Mouse (Mus musculus): ENCODE data around the gene Creb3l1.
A peak's percentile ranks its signal among the peaks of the same experiment; 100 is the strongest.

Creb3l1 gene

GRCm38 (mm10) chr2:92004617-92005016 is 19.7 kb downstream of the Creb3l1 start:
- DNase-seq (ENCODE audit: low spot score in 2 of 2): no peak

GRCm38 (mm10) chr2:91997905-91998608 is 26.2 kb downstream of the Creb3l1 start:
- DNase-seq (ENCODE audit: low spot score in 2 of 2): no peak

GRCm38 (mm10) chr2:91996006-91996405 is 28.3 kb downstream of the Creb3l1 start:
- DNase-seq (ENCODE audit: low spot score in 2 of 2): no peak

GRCm38 (mm10) chr2:91993409-91993808 is 30.9 kb downstream of the Creb3l1 start:
- DNase-seq (ENCODE audit: low spot score in 2 of 2): no peak

- DNase-seq (ENCODE audit: low spot score in 2 of 2): no peak
Observed at GRCm38 (mm10) chr2:91989750-91990149, 34.6 kb downstream of the Creb3l1 start.

GRCm38 (mm10) chr2:91987542-91987941 is 36.8 kb downstream of the Creb3l1 start:
- DNase-seq (ENCODE audit: low spot score in 2 of 2): peak; percentile 56 to 89

GRCm38 (mm10) chr2:91986071-91986470 is 38.2 kb downstream of the Creb3l1 start:
- DNase-seq (ENCODE audit: low spot score in 2 of 2): no peak

- no peak for DNase-seq (ENCODE audit: low spot score in 2 of 2)
Observed at GRCm38 (mm10) chr2:91984906-91985525, 39.3 kb downstream of the Creb3l1 start.

- DNase-seq (ENCODE audit: low spot score in 2 of 2): peak in 1 of 2 experiments; percentile 54
Observed at GRCm38 (mm10) chr2:91984439-91984838, 39.9 kb downstream of the Creb3l1 start.

- DNase-seq (ENCODE audit: low spot score in 2 of 2): no peak
Observed at GRCm38 (mm10) chr2:91980830-91981229, 43.5 kb downstream of the Creb3l1 start.

- DNase-seq (ENCODE audit: low spot score in 2 of 2): no peak
Observed at GRCm38 (mm10) chr2:91980245-91980644, 44.1 kb downstream of the Creb3l1 start.

GRCm38 (mm10) chr2:91978547-91978946 is 45.8 kb downstream of the Creb3l1 start:
- no peak for DNase-seq (ENCODE audit: low spot score in 2 of 2)

- DNase-seq (ENCODE audit: low spot score in 2 of 2): no peak
Observed at GRCm38 (mm10) chr2:91977960-91978359, 46.3 kb downstream of the Creb3l1 start.

- no peak for DNase-seq (ENCODE audit: low spot score in 2 of 2)
Observed at GRCm38 (mm10) chr2:91975581-91976541, 48.4 kb downstream of the Creb3l1 start, which contains the start of gene Dgkz. Gene Dgkz, minus strand, starts transcription at chr2:91975864.

- DNase-seq (ENCODE audit: low spot score in 2 of 2): no peak
Observed at GRCm38 (mm10) chr2:91973416-91974135, 50.7 kb downstream of the Creb3l1 start.

- DNase-seq (ENCODE audit: low spot score in 2 of 2): no peak
Observed at GRCm38 (mm10) chr2:91972121-91972566, 52.2 kb downstream of the Creb3l1 start.

GRCm38 (mm10) chr2:91971231-91972097 is 52.8 kb downstream of the Creb3l1 start:
- no peak for DNase-seq (ENCODE audit: low spot score in 2 of 2)

GRCm38 (mm10) chr2:91967962-91968361 is 56.3 kb downstream of the Creb3l1 start:
- DNase-seq (ENCODE audit: low spot score in 2 of 2): no peak

GRCm38 (mm10) chr2:91966367-91966766 is 57.9 kb downstream of the Creb3l1 start:
- no peak for DNase-seq (ENCODE audit: low spot score in 2 of 2)

GRCm38 (mm10) chr2:91965417-91965816 is 58.9 kb downstream of the Creb3l1 start:
- DNase-seq (ENCODE audit: low spot score in 2 of 2): peak in 1 of 2 experiments; percentile 57

Data from urinary bladder, postnatal 4 days (tissue).